Mouse (Mus musculus) erythroblast, embryonic 14.5 days (primary cell): ENCODE results near the gene Hnrnph3.

Source experiments
- GATA1 ChIP-seq: IDR thresholded peaks from 2 replicates; pipeline ENCODE4 v1.6.1; 2012; ENCODE audit warnings: low read length, inconsistent platforms, mixed read lengths
- TAL1 ChIP-seq: IDR thresholded peaks from 3 replicates; pipeline ENCODE4 v1.6.1; 2012; ENCODE audit warnings: low read length, inconsistent platforms, mixed read lengths

GRCm38 (mm10) chr10:63023749-63024579 lies at the start of gene Hnrnph3, which contains the start of gene Pbld2:
- TF ChIP-seq TAL1 (no peak), GATA1 (no peak)
